Mouse (Mus musculus) layer of hippocampus, postnatal 14 days (tissue): ENCODE measurements at regions not wholly inside any gene's neighbourhood (a gene's known extent, or its start where the extent isn't known, plus 50 kb on each side); places are given as distances from the start of the nearest gene placed in this dataset.
A peak's percentile ranks its signal among the peaks of the same experiment; 100 is the strongest.

Experiments
- DNase-seq, 2 experiments: peaks; one replicate each; pipeline ENCODE4 v3.0.0; 2021 to 2022; ENCODE audit warnings: low spot score in 2 of 2, mixed read lengths in 1 of 2

DNA sequence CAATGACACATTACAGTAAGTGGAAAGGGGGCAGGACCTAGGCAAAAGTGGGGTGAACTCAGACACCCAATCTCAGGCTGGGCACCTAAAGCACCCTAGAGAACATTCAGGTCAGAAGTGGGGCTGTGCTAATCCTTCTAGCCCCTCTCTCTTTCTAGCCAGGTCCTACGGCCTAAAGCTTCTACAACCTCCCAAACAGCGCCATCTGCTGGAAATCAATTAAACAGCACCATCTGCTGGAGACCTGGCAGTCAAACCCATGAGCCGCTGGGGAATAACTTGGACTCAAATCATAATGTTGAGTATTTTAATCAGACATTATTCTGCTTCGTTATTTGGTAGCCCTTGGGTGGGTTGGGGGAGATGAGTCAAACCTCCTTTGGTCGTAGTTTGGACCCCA, 215.5 kb upstream of the Eef2kmt start:
- peak; percentile 66 to 74 for DNase-seq

- DNase-seq, result peak; percentile 40 to 57
Measured at GRCm38 (mm10) chr16:5467587-5467986, 211.8 kb upstream of the Eef2kmt start.

DNA sequence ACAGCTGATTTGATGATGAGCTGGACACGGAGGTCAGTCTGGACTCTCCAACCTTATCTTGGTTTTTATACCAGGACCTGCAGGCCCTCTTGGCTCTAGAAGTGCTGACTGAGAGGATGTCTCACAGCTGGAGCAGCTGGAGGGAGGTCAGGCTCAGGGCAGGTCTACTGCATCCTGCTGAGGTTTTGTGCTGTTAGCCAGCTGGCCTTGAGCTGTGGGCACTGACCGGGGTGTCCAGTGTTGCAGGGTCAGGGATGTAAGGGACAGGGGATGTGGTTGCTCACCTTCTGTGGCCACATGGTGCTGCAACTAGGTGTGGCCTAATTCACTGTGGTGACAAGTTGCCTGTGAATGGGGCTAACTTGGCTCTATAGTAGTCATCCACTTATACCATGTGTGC, 211.0 kb upstream of the Eef2kmt start:
- no peak for DNase-seq

DNA sequence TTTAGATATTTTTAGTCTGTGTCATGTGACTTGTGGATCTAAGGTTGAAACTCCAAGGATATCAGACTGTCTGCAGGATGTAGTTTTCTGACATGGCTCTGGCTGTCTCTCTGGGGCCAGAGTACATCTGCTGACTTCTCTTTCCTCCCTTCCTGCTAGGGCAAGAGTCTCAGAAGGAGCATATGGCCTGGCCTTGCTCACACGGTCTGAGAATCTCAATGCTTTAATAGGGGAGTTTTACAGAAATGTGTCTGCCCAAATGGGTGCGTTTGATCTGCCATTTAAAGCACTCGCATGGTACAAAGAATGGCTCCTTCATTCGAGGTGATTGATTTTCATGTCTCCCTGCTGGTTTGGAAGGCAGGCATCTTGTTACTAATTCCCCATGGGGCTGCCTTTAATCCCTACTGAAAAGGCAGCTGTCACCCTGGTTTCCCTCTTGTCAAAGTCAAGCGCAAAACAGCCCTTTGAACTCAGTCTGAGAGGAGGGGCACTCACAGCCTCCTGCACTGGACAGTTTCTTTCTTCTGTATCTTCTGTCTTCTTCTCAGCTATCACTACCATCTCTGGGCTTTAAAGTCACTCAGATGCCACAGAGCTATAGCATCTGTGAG, 199.7 kb upstream of the Eef2kmt start:
- no peak for DNase-seq

- no peak for DNase-seq
Measured at GRCm38 (mm10) chr16:5454243-5454642, 198.5 kb upstream of the Eef2kmt start.

GRCm38 (mm10) chr16:5452971-5453370, 197.2 kb upstream of the Eef2kmt start:
- no peak for DNase-seq

- DNase-seq, result no peak
Measured at GRCm38 (mm10) chr16:5445776-5446175, 190.0 kb upstream of the Eef2kmt start.

DNA sequence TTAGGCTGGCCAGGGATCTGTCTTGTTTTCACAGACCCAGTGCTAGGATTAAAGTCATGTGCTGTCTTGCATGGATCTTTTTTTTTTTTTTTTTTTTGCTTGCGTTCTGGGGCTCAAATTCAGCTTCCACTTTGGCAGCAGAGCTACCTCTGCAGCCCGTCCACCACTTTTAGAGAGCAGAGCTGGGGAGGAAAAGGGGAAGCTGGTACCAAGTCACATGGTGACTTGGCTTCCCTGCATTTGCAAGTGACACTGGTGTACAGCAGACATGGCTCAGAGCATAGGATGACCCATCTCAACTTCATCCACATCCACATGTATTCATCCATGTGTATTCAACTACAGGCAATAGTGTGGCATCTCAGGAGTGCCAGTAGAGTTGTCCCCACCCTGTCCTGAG, 189.0 kb upstream of the Eef2kmt start:
- no peak for DNase-seq

GRCm38 (mm10) chr16:5439717-5440116, 183.9 kb upstream of the Eef2kmt start:
- no peak for DNase-seq

GRCm38 (mm10) chr16:5438405-5438804, 182.6 kb upstream of the Eef2kmt start:
- no peak for DNase-seq

GRCm38 (mm10) chr16:5431689-5432088, 175.9 kb upstream of the Eef2kmt start:
- DNase-seq, result no peak

GRCm38 (mm10) chr16:5431111-5431510, 175.3 kb upstream of the Eef2kmt start:
- peak; percentile 78 to 94 for DNase-seq

DNA sequence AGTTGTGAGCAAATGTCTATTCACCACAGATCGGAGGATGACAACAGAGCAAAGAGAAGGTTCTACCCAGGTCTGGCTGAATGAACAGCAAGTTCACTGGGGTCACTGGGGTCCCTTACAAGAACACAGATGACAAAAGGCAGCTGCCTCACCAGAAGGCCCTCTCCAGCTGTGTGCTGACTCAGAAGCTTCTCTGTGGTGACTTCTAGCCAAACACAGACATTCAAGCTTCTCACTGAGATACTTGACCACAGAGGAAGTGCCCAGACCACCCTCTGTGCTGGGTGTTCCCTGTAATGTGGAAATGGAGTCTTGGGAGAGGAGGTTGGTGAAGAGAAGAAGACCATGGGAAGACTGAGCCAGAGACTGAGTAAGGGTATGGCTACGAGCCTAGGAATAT, 173.7 kb upstream of the Eef2kmt start:
- DNase-seq, result no peak

GRCm38 (mm10) chr16:5425908-5426307, 170.1 kb upstream of the Eef2kmt start:
- no peak for DNase-seq

DNA sequence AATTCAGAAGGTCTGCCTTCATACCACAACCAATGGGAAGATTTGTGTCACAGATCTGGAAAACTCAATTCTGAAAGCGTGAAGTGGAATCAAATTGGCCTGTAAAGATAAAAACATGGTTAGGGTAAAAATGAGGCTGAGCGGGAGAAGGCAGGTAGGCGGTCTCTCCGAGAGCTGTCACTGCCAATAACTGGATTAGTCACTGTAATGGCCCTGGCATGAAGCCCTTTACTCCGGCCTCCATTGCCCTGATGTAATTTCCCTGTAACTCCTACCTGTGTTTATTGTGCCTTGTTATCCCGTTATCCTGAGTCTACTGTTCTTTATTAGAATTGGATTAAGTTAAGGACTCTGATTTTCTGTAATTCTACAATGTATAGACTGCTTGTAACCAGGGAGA, 166.3 kb upstream of the Eef2kmt start:
- DNase-seq, result no peak

DNA sequence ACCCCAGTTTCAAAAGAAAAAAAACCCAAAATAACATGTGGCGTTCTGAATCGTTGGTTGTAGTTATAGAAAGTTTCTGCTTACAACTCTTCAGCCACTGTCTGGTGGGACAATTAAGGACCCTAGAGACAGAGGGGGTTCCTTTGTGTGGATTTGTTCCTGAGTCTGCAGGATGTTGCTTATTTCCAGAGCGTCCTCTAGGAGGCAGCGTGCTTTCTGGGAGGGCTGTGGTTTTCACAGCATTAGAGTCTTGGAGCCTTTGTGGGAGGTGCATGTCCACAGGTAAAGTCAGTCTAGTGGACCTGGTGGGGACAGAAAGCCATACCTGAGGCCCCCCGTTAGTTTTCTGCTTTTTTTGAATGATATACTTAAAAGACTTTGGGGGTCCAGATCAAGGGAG, 165.8 kb upstream of the Eef2kmt start:
- no peak for DNase-seq

DNA sequence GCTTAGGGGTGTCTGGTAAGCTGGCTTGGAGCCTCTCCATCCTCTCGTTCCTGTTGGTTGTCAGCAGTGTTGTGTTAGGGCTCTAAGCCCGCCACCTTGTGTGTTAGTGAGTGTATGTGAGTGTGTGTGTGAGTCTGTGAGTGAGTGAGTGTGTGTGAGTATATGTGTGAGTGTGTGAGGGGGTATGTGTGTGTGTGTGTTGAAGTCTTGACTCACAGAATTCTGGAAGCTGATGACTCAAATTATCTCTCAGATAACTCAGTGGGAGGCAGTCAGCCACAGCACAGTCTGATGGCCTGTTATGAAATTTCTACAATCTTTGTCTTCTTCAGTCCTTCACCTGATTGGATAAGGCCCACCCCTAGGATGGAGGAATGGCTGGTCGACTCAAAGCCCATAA, 163.7 kb upstream of the Eef2kmt start:
- DNase-seq, result no peak

DNA sequence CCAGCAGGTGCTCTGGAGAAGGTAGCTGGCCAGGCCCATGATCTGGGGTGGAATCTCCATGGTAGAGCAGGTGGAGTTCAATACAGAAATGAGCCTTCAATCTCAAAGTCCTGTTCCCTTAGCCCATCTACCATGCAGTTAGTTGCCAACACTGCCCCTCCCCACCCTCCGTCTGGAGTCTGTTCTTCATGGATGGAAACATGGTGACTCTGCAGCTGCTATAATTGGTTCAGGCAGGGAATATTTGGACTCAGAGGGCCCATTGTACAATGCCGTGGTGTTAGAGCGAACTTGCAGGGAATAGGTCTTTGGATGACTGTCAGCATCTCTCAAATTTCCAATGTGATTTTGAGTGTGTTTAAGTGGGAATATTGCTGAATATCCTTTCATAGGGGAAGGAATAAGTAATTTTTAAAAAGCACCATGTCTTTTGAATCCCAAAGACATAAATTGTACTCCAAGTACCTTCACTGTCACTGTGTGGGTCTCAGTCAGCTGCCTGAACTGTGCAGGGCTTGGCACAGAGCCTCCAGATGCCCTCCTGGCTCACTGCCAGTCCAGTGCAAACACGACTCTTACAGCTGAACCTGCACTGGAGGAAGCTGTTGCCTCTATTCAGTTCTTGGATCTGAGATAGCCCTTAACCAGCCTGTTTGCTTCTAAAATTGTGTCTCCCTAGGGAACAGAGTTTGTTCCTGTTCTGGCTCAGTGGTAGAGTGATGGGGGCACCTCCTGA, 162.8 kb upstream of the Eef2kmt start:
- DNase-seq, result peak; percentile 38 to 44

DNA sequence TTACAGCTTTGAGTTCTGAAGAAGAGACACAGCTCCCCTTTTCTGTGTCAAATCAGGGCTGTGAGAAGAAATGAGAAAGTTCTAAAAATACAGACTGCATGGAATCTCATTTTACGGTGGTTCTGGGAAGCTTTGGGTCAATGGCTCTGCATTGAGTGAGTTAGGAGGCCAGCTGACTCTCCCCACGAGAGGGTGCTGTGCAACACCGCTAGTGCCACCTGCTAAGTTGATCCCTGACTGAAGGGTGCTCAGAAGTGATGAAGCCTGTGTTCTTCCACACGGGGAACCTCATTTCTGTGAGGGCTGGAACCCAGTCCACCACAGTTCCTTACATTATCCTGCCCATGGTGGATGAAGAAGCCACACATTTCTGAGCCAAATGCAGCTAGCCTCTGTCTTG, 159.5 kb upstream of the Eef2kmt start:
- no peak for DNase-seq

- DNase-seq, result no peak
Measured at GRCm38 (mm10) chr16:5411819-5412385, 156.1 kb upstream of the Eef2kmt start.

- DNase-seq, result peak; percentile 43 to 56
Measured at GRCm38 (mm10) chr16:5406711-5407110, 150.9 kb upstream of the Eef2kmt start.

DNA sequence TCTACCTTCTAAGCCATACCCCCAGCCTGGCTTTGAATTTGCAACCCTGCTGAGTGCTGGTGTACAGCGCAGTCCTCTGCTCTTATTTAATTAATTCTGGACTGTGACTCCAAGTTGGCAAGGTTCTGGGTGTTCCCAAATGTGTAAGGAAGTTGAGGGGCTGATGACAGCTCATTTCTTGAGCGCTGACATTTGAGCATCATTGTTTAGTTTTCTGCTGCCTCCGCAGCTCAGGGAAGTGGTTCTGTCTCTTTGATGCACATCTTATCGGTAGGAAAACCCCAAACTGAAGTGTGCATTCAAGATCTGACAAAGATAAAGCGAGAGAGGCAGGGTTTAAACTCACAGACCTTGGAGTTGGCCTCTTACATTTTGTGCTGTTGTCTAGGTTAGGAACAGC, 137.6 kb upstream of the Eef2kmt start:
- DNase-seq, result peak in 1 of 2 experiments; percentile 22

- no peak for DNase-seq
Measured at GRCm38 (mm10) chr16:5382930-5383329, 127.1 kb upstream of the Eef2kmt start.
